In the genomic region with DNA sequence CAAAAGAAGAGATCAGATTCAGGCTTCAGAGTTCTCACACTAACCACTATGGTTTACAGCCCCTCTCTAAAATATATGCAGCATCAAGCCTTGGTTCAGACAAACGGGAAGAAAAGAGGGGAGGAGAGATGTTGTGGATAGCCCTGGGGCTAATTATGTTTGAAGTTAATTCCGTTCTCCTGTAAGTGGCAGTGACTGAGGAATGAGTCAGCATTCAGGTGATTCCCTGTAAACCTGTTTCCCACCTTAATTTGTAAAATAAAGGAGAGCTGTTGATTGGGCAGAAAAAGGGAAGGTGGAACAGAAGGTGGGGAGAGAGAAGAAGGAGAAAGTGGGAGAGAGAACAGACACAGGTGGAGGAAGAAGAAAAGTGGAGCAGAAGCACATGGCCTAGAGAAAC, we compare ENCODE assay signal across 27 mouse cellular contexts. TPM values are rescaled to one million over a fixed set of nuclear protein-coding genes. Genes with fewer than 3 reads are reported as not detected.
DNase-seq lines count a peak whose midpoint lies in the region; ATAC-seq and TF ChIP-seq lines count a peak whose summit lies in the region.
"Had no signal": no experiment of that assay in that cellular context is flagged by ENCODE, and none has a peak within 500 bp of the region (broad histone marks: within the 10 kb centered on the region; RNA-seq: fewer than 3 reads in every experiment).

No protein-coding gene starts in this region.

- H3K36me3 ChIP-seq in forebrain, embryonic 11.5 days (ENCODE audit: control insufficient read depth, insufficient read depth, low read length): no peaks in the 10 kb centered on the region; the same call in 1 of the 2 replicates
- peaks cover 54% of the 10 kb centered on the region for H3K36me3 ChIP-seq in forebrain, postnatal 0 days (ENCODE audit: insufficient read depth)
- peaks cover 69% of the 10 kb centered on the region for H3K36me3 ChIP-seq in midbrain, embryonic 10.5 days

- H3K4me2 ChIP-seq in forebrain, embryonic 11.5 days (ENCODE audit: low read depth, low read length, severe bottlenecking): no peak overlapping the region
- no peak overlapping the region for H3K4me2 ChIP-seq in forebrain, postnatal 0 days (ENCODE audit: low read depth)
- H3K4me2 ChIP-seq: embryonic facial prominence, embryonic 13.5 days; embryonic facial prominence, embryonic 15.5 days; forebrain, embryonic 13.5 days; forebrain, embryonic 15.5 days had no signal

- no peak for ATAC-seq in forebrain, embryonic 11.5 days (replicated peaks; ENCODE audit: low FRiP score)
- ATAC-seq in forebrain, postnatal 0 days: no peak
- ATAC-seq in granulocyte monocyte progenitor cell, adult 5-6 weeks (replicated peaks; ENCODE audit: poor library complexity, severe bottlenecking): no peak
- ATAC-seq: activated CD4-positive, CD25-positive, alpha-beta regulatory T cell, adult 4 months; CD4-positive, CD25-positive, alpha-beta regulatory T cell, adult 4 months; forebrain, embryonic 13.5 days; forebrain, embryonic 15.5 days; Patski had no signal

- WGBS in forebrain, embryonic 11.5 days: 73% methylated on average over 2 of the region's 2 CpGs
- 63% methylated on average over 2 of the region's 2 CpGs for WGBS in forebrain, postnatal 0 days
- WGBS in midbrain, embryonic 10.5 days: 68% methylated on average over 2 of the region's 2 CpGs

- no peaks in the 10 kb centered on the region for H3K9me3 ChIP-seq in forebrain, embryonic 11.5 days (ENCODE audit: control insufficient read depth, low read length)
- no peaks in the 10 kb centered on the region for H3K9me3 ChIP-seq in forebrain, postnatal 0 days (ENCODE audit: low read length)
- no peaks in the 10 kb centered on the region for H3K9me3 ChIP-seq in midbrain, embryonic 10.5 days (replicated peaks)
- H3K9me3 ChIP-seq: embryonic facial prominence, embryonic 13.5 days; embryonic facial prominence, embryonic 15.5 days; forebrain, embryonic 10.5 days; forebrain, embryonic 13.5 days; forebrain, embryonic 15.5 days; G1E had no signal

- TF ChIP-seq CTCF in forebrain, postnatal 0 days (IDR thresholded peaks at IDR 0.05; ENCODE audit: low read depth): no peak

- DNase-seq in forebrain, embryonic 11.5 days (ENCODE audit: low spot score): peak; percentile 14
- no peak for DNase-seq in forebrain, postnatal 0 days
- DNase-seq in ES-CJ7 (ENCODE audit: low read depth, low spot score) (peak; percentile 56), R1 (ENCODE audit: low read depth, low spot score) (peak; percentile 71)
- no peak for DNase-seq in spleen, postnatal 36 days (ENCODE audit: low spot score in 2 of 2)
- no peak for DNase-seq in midbrain, embryonic 10.5 days (ENCODE audit: low spot score)
- DNase-seq: adrenal gland, adult 8-10 months; adrenal gland, postnatal 14 days; adrenal gland, postnatal 36 days; B cell, adult 2 months; cerebellum, adult 11-12 months; cerebellum, adult 2 months; cerebellum, adult 9-10 months; cerebellum, postnatal 10 days; cerebellum, postnatal 25 days had no signal

- H3K4me3 ChIP-seq in forebrain, embryonic 11.5 days (ENCODE audit: low read depth, low read length): no peak overlapping the region
- no peak overlapping the region for H3K4me3 ChIP-seq in forebrain, postnatal 0 days (ENCODE audit: low read depth, low read length)
- no peak overlapping the region for H3K4me3 ChIP-seq in midbrain, embryonic 10.5 days
- H3K4me3 ChIP-seq: embryonic facial prominence, embryonic 13.5 days; embryonic facial prominence, embryonic 15.5 days; erythroblast, embryonic 14.5 days; forebrain, embryonic 10.5 days; forebrain, embryonic 13.5 days; forebrain, embryonic 15.5 days had no signal

- no peaks in the 10 kb centered on the region for H3K27me3 ChIP-seq in forebrain, embryonic 11.5 days (ENCODE audit: control insufficient read depth, insufficient read depth, low read length)
- no peaks in the 10 kb centered on the region for H3K27me3 ChIP-seq in forebrain, postnatal 0 days (ENCODE audit: insufficient read depth, low read length)
- H3K27me3 ChIP-seq in midbrain, embryonic 10.5 days (ENCODE audit: low read depth, poor library complexity, severe bottlenecking): no peaks in the 10 kb centered on the region
- H3K27me3 ChIP-seq: CH12.LX; embryonic facial prominence, embryonic 13.5 days; embryonic facial prominence, embryonic 15.5 days; forebrain, embryonic 13.5 days; forebrain, embryonic 15.5 days; Patski had no signal

- H3K4me1 ChIP-seq in forebrain, embryonic 11.5 days (replicated peaks; ENCODE audit: control insufficient read depth, insufficient read depth, low read length): no peaks in the 10 kb centered on the region; the same call in 1 of the 2 replicates
- no peaks in the 10 kb centered on the region for H3K4me1 ChIP-seq in forebrain, postnatal 0 days (ENCODE audit: insufficient read depth)
- peaks cover 5% of the 10 kb centered on the region for H3K4me1 ChIP-seq in midbrain, embryonic 10.5 days
- H3K4me1 ChIP-seq: embryonic facial prominence, embryonic 13.5 days; embryonic facial prominence, embryonic 15.5 days had no signal

- H3K27ac ChIP-seq in forebrain, embryonic 11.5 days (ENCODE audit: low read depth, low read length): no peak overlapping the region
- H3K27ac ChIP-seq in forebrain, postnatal 0 days (ENCODE audit: low read depth, low read length): no peak overlapping the region
- H3K27ac ChIP-seq in midbrain, embryonic 10.5 days (replicated peaks): no peak overlapping the region
- H3K27ac ChIP-seq: embryonic facial prominence, embryonic 13.5 days; embryonic facial prominence, embryonic 15.5 days; forebrain, embryonic 10.5 days; forebrain, embryonic 13.5 days; forebrain, embryonic 15.5 days had no signal

- no peak overlapping the region for H3K9ac ChIP-seq in forebrain, embryonic 11.5 days (ENCODE audit: low read length)
- no peak overlapping the region for H3K9ac ChIP-seq in forebrain, postnatal 0 days
- H3K9ac ChIP-seq: embryonic facial prominence, embryonic 13.5 days; embryonic facial prominence, embryonic 15.5 days; forebrain, embryonic 13.5 days; forebrain, embryonic 15.5 days had no signal

RNA-seq across cellular contexts. Expression of a gene that starts 6.4 kb away (rescaled TPM):
- 7.3 and 7.6 TPM in 2 replicates for polyA plus RNA-seq in forebrain, embryonic 11.5 days (2014; fragmentation: Nextera tagmentation; extraction: Ambion mirVana)
- 22.2 and 23.8 TPM in 2 replicates for total RNA-seq in forebrain, postnatal 0 days (2014; rRNA removed)
- 5.1 and 5.5 TPM in 2 replicates for polyA plus RNA-seq in forebrain, postnatal 0 days (2015; fragmentation: Nextera tagmentation; extraction: Ambion mirVana)
- 0.13 and 11.2 TPM in 2 replicates for total RNA-seq in granulocyte monocyte progenitor cell, adult 5-6 weeks (2014; fragmentation: Nextera tagmentation)
- 2.0 and 5.1 TPM in 2 replicates for total RNA-seq in granulocyte monocyte progenitor cell, adult 5-6 weeks (2017)
- 6.9 and 8.5 TPM in 2 replicates for polyA plus RNA-seq in midbrain, embryonic 10.5 days (2016; fragmentation: Nextera tagmentation; extraction: Ambion mirVana)
- polyA plus RNA-seq: activated CD4-positive, CD25-positive, alpha-beta regulatory T cell, adult 4 months; CD4-positive, CD25-positive, alpha-beta regulatory T cell, adult 4 months; erythroblast, embryonic 14.5 days had no signal

RNA-seq across cellular contexts. Expression of a gene that starts 11.0 kb away (rescaled TPM):
- 252 and 255 TPM in 2 replicates for polyA plus RNA-seq in forebrain, embryonic 11.5 days (2014; fragmentation: Nextera tagmentation; extraction: Ambion mirVana)
- 97.7 and 104 TPM in 2 replicates for total RNA-seq in forebrain, postnatal 0 days (2014; rRNA removed)
- polyA plus RNA-seq in forebrain, postnatal 0 days (2015; fragmentation: Nextera tagmentation; extraction: Ambion mirVana): 70.5 and 83.7 TPM in 2 replicates
- 157 and 161 TPM in 2 replicates for total RNA-seq in granulocyte monocyte progenitor cell, adult 5-6 weeks (2014; fragmentation: Nextera tagmentation)
- 534 and 557 TPM in 2 replicates for total RNA-seq in granulocyte monocyte progenitor cell, adult 5-6 weeks (2017)
- 283 and 312 TPM in 2 replicates for polyA plus RNA-seq in midbrain, embryonic 10.5 days (2016; fragmentation: Nextera tagmentation; extraction: Ambion mirVana)

RNA-seq across cellular contexts. Expression of a gene that starts 11.2 kb away (rescaled TPM):
- 9.2 and 11.3 TPM in 2 replicates for polyA plus RNA-seq in forebrain, embryonic 11.5 days (2014; fragmentation: Nextera tagmentation; extraction: Ambion mirVana)
- 23.5 and 28.2 TPM in 2 replicates for total RNA-seq in forebrain, postnatal 0 days (2014; rRNA removed)
- polyA plus RNA-seq in forebrain, postnatal 0 days (2015; fragmentation: Nextera tagmentation; extraction: Ambion mirVana): 7.1 and 11.1 TPM in 2 replicates
- total RNA-seq in granulocyte monocyte progenitor cell, adult 5-6 weeks (2014; fragmentation: Nextera tagmentation): 27.9 TPM in 2 replicates
- total RNA-seq in granulocyte monocyte progenitor cell, adult 5-6 weeks (2017): 16.0 and 16.8 TPM in 2 replicates
- 8.2 and 8.8 TPM in 2 replicates for polyA plus RNA-seq in midbrain, embryonic 10.5 days (2016; fragmentation: Nextera tagmentation; extraction: Ambion mirVana)

RNA-seq across cellular contexts. Expression of a gene that starts 52.8 kb away (rescaled TPM):
- polyA plus RNA-seq in forebrain, embryonic 11.5 days (2014; fragmentation: Nextera tagmentation; extraction: Ambion mirVana): 17.8 and 19.4 TPM in 2 replicates
- 41.8 and 48.5 TPM in 2 replicates for total RNA-seq in forebrain, postnatal 0 days (2014; rRNA removed)
- polyA plus RNA-seq in forebrain, postnatal 0 days (2015; fragmentation: Nextera tagmentation; extraction: Ambion mirVana): 15.4 and 16.7 TPM in 2 replicates
- total RNA-seq in granulocyte monocyte progenitor cell, adult 5-6 weeks (2014; fragmentation: Nextera tagmentation): 10.0 and 11.3 TPM in 2 replicates
- 12.0 and 14.2 TPM in 2 replicates for total RNA-seq in granulocyte monocyte progenitor cell, adult 5-6 weeks (2017)
- polyA plus RNA-seq in midbrain, embryonic 10.5 days (2016; fragmentation: Nextera tagmentation; extraction: Ambion mirVana): 16.3 and 19.4 TPM in 2 replicates

Comparison
In these comparisons a context has a peak if more than half of its experiments do, and no peak if none do; other contexts are left out.
1. DNase-seq: peak in forebrain, embryonic 11.5 days (single experiment), ES-CJ7 (single experiment) and R1 (single experiment); none in forebrain, postnatal 0 days (single experiment), spleen, postnatal 36 days (0 of 2) and midbrain, embryonic 10.5 days (single experiment).